Mouse (Mus musculus): ENCODE data around the gene Lims1. TPM values are rescaled to one million over a fixed set of nuclear protein-coding genes. Genes with fewer than 3 reads are reported as not detected.
"Not testable (repeated sequence)": the region's sequence is repeated elsewhere in the genome, so short reads cannot be mapped to it uniquely, and the experiment has no call there.

The Lims1 gene
- 10 to 100 TPM; 23.5 to 26.7 TPM for total RNA-seq (2021)

GRCm38 (mm10) chr10:58323028-58323991 is at the start of gene Lims1:
TSS of gene Lims1 (plus strand) at chr10:58323466.
- intact Hi-C loops (cut with DNase I) = no loop called here

GRCm38 (mm10) chr10:58282238-58282637 is 41.0 kb upstream of the Lims1 start:
- intact Hi-C loops (cut with DNase I) = loop anchor here (10.0 kb wide), 1 partner anchor 777 kb away; no protein-coding TSS in a partner anchor
- DNase-seq (ENCODE audit: low spot score in 2 of 2) = no peak

More at GRCm38 (mm10) chr10:58323028-58323991, at the start of gene Lims1:
- DNase-seq (ENCODE audit: low spot score in 2 of 2) = peak; percentile 97 to 98

- no peak for DNase-seq (ENCODE audit: low spot score in 2 of 2)
- intact Hi-C loops (cut with DNase I) = loop anchor here (10.0 kb wide), 1 partner anchor 164 kb away; no protein-coding TSS in a partner anchor
Observed at GRCm38 (mm10) chr10:58290742-58291141, 32.5 kb upstream of the Lims1 start.

GRCm38 (mm10) chr10:58294246-58294645 is 29.0 kb upstream of the Lims1 start:
- intact Hi-C loops (cut with DNase I) = loop anchor here (10.0 kb wide), 1 partner anchor 161 kb away; no protein-coding TSS in a partner anchor
- peak; percentile 18 to 75 for DNase-seq (ENCODE audit: low spot score in 2 of 2)

GRCm38 (mm10) chr10:58295605-58296004 is 27.7 kb upstream of the Lims1 start:
- intact Hi-C loops (cut with DNase I) = loop anchor here (10.0 kb wide), 1 partner anchor 159 kb away; no protein-coding TSS in a partner anchor

GRCm38 (mm10) chr10:58304996-58305395 is 18.3 kb upstream of the Lims1 start:
- DNase-seq (ENCODE audit: low spot score in 2 of 2) = no peak
- intact Hi-C loops (cut with DNase I) = loop anchor here (5.0 kb wide), 1 partner anchor 33 kb away; no protein-coding TSS in a partner anchor

More at GRCm38 (mm10) chr10:58295605-58296004, 27.7 kb upstream of the Lims1 start:
- no peak for DNase-seq (ENCODE audit: low spot score in 2 of 2)

- no peak for DNase-seq (ENCODE audit: low spot score in 2 of 2)
- intact Hi-C loops (cut with DNase I) = loop anchor here (5.0 kb wide), 1 partner anchor 35 kb away; no protein-coding TSS in a partner anchor
Observed at GRCm38 (mm10) chr10:58306897-58307296, 16.4 kb upstream of the Lims1 start.

- DNase-seq (ENCODE audit: low spot score in 2 of 2) = no peak
- intact Hi-C loops (cut with DNase I) = no loop called here
Observed at GRCm38 (mm10) chr10:58310791-58311190, 12.5 kb upstream of the Lims1 start.

- intact Hi-C loops (cut with DNase I) = no loop called here
- no peak for DNase-seq (ENCODE audit: low spot score in 2 of 2)
Observed at GRCm38 (mm10) chr10:58312887-58313286, 10.4 kb upstream of the Lims1 start.

- intact Hi-C loops (cut with DNase I) = no loop called here
- no peak for DNase-seq (ENCODE audit: low spot score in 2 of 2)
Observed at GRCm38 (mm10) chr10:58320881-58321280, 2.4 kb upstream of the Lims1 start.

GRCm38 (mm10) chr10:58322361-58323027 is 772 bp upstream of the Lims1 start:
- DNase-seq (ENCODE audit: low spot score in 2 of 2) = no peak
- intact Hi-C loops (cut with DNase I) = no loop called here

GRCm38 (mm10) chr10:58326271-58326670 is 3.0 kb downstream of the Lims1 start:
- no peak for DNase-seq (ENCODE audit: low spot score in 2 of 2)
- intact Hi-C loops (cut with DNase I) = no loop called here

GRCm38 (mm10) chr10:58327836-58328235 is 4.6 kb downstream of the Lims1 start:
- intact Hi-C loops (cut with DNase I); DNase-seq (ENCODE audit: low spot score in 2 of 2): not testable (repeated sequence)

GRCm38 (mm10) chr10:58328517-58329108 is 5.3 kb downstream of the Lims1 start:
- DNase-seq (ENCODE audit: low spot score in 2 of 2) = no peak
- intact Hi-C loops (cut with DNase I) = no loop called here

GRCm38 (mm10) chr10:58330635-58331034 is 7.4 kb downstream of the Lims1 start:
- intact Hi-C loops (cut with DNase I) = no loop called here
- no peak for DNase-seq (ENCODE audit: low spot score in 2 of 2)

GRCm38 (mm10) chr10:58331741-58332140 is 8.5 kb downstream of the Lims1 start:
- intact Hi-C loops (cut with DNase I) = no loop called here
- DNase-seq (ENCODE audit: low spot score in 2 of 2) = peak in 1 of 2 experiments; percentile 79

GRCm38 (mm10) chr10:58333414-58333813 is 10.1 kb downstream of the Lims1 start:
- DNase-seq (ENCODE audit: low spot score in 2 of 2) = no peak
- intact Hi-C loops (cut with DNase I) = no loop called here

GRCm38 (mm10) chr10:58336156-58336555 is 12.9 kb downstream of the Lims1 start:
- intact Hi-C loops (cut with DNase I) = no loop called here
- no peak for DNase-seq (ENCODE audit: low spot score in 2 of 2)

- DNase-seq (ENCODE audit: low spot score in 2 of 2) = not testable (repeated sequence)
Observed at GRCm38 (mm10) chr10:58337091-58337490, 13.8 kb downstream of the Lims1 start.

GRCm38 (mm10) chr10:58338590-58338989 is 15.3 kb downstream of the Lims1 start:
- DNase-seq (ENCODE audit: low spot score in 2 of 2) = no peak
- intact Hi-C loops (cut with DNase I) = no loop called here

More at GRCm38 (mm10) chr10:58337091-58337490, 13.8 kb downstream of the Lims1 start:
- intact Hi-C loops (cut with DNase I) = not testable (repeated sequence)

Data from left cerebral cortex, postnatal 25 days (tissue).